Mouse (Mus musculus) midbrain, embryonic 15.5 days (tissue): ENCODE data around the gene E4f1. TPM values are rescaled to one million over a fixed set of nuclear protein-coding genes. Genes with fewer than 3 reads are reported as not detected.

Experiments
- ATAC-seq: fragments of 200-750 bp; cut with Nextera tagmentation; replicated peaks from 2 replicates; pipeline ENCODE4 v1.8.0; 2017; ENCODE audit warnings: moderate TSS enrichment
- H3K27ac ChIP-seq: fragments of 300-500 bp; sonication (generic); 2 replicates; pipeline ENCODE4 v1.5.1; 2015; ENCODE audit warnings: mild to moderate bottlenecking, inconsistent platforms
- H3K27me3 ChIP-seq: fragments of 300-500 bp; sonication (generic); replicated peaks from 2 replicates; pipeline ENCODE4 v1.6.1; 2015; ENCODE audit warnings: inconsistent platforms
- H3K36me3 ChIP-seq: fragments of 300-500 bp; sonication (generic); replicated peaks from 2 replicates; pipeline ENCODE4 v1.6.1; 2015; ENCODE audit warnings: inconsistent platforms
- H3K4me1 ChIP-seq: fragments of 300-500 bp; sonication (generic); 2 replicates; pipeline ENCODE4 v1.6.1; 2015; ENCODE audit warnings: inconsistent platforms
- H3K4me2 ChIP-seq: fragments of 300-500 bp; sonication (generic); 2 replicates; pipeline ENCODE4 v1.6.1; 2015; ENCODE audit warnings: inconsistent platforms, mild to moderate bottlenecking, moderate library complexity
- H3K4me3 ChIP-seq: fragments of 300-500 bp; sonication (generic); 2 replicates; pipeline ENCODE4 v1.5.1; 2015; ENCODE audit warnings: mild to moderate bottlenecking, inconsistent platforms
- H3K9ac ChIP-seq: fragments of 300-500 bp; sonication (generic); 2 replicates; pipeline ENCODE4 v1.6.1; 2015; ENCODE audit warnings: mild to moderate bottlenecking, inconsistent platforms
- H3K9me3 ChIP-seq: fragments of 300-500 bp; sonication (generic); 2 replicates; pipeline ENCODE4 v1.6.1; 2016; ENCODE audit warnings: inconsistent platforms
- WGBS: fragments of 180-500 bp; shearing (Covaris S2); methylation state at CpG from one replicate; pipeline ENCODE4 v1.1.7; 2015; ENCODE audit warnings: mixed read lengths; 5-methylcytosine and 5-hydroxymethylcytosine counted together
- polyA plus RNA-seq: library from polyadenylated mRNA; unstranded; fragments of >200 nt; fragmentation: Nextera tagmentation; extraction: Ambion mirVana; gene quantifications from 2 replicates; pipeline ENCODE4 v1.2.1, GENCODE M21; 2015

Gene E4f1
- polyA plus RNA-seq, 1 experiment from 2014 or later, result 55.6 TPM

DNA sequence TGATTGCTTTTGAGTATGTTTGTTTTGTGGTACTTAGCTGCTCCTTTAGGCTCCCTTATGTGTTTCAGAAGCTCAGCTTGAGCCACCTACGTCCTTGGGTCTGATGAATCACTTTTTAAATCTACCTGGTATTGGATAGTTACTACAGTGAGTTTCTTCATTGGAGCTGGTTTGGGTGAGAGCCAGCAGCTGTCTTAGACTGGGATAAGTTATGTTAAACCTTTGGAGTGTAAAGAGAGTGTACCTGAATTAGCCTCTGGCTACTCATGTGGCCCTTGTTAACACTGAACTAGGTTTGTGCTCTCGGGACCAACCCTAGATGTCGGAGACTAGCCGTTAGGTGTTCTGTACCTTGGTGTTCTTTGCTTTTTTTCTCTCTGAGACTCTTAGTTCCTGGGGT, 47.0 kb downstream of the E4f1 start:
- Histone ChIP-seq H3K4me3 (no peak overlapping the region), H3K4me2 (no peak overlapping the region), H3K27me3 (no peaks in the 10 kb centered on the region), H3K36me3 (peaks cover 60% of the 10 kb centered on the region), H3K27ac (no peak overlapping the region), H3K9me3 (no peaks in the 10 kb centered on the region), H3K9ac (no peak overlapping the region), H3K4me1 (peaks cover 13% of the 10 kb centered on the region)
- WGBS, result 94% methylated on average over 4 of the region's 4 CpGs
- no peak for ATAC-seq

DNA sequence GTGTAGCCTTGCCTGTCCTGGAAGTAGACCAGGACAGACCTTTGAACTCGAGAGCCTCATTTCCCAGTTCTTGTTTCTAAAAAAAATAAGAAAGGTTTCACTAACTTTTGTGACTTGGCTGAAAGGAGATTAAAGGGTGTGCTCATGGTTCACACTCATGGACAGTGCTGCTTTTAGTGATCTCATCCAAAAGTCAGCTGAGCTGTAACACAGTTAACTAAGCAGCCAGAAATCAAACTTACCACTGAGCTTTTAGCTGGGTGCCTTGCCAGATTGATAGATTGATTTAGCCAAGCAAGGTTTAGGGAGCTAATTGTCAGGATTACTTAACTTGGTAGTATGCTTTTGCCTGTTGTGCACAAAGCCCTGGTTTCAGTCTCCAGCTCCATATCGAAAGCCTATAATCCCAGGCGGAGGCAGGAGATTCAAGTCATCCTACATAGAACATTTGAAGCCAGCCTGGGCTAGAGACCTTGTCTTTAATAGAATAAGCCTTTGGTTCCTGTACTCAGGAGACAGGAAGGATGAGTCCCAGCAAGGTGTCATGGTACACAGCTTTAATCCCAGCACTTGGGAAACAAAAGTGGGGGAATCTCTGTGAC, 54.0 kb downstream of the E4f1 start:
- Histone ChIP-seq H3K27me3 (no peaks in the 10 kb centered on the region), H3K9me3 (no peaks in the 10 kb centered on the region), H3K27ac (no peak overlapping the region), H3K36me3 (peaks cover 26% of the 10 kb centered on the region), H3K4me1 (peaks cover 22% of the 10 kb centered on the region), H3K4me3 (peak overlapping the region; percentile 72), H3K4me2 (peak overlapping the region; percentile 86), H3K9ac (0 out of 2 replicates have a peak overlapping the region, but pooled peaks have one; percentile 73)
- 84% methylated on average over 3 of the region's 3 CpGs for WGBS
- ATAC-seq, result no peak

DNA sequence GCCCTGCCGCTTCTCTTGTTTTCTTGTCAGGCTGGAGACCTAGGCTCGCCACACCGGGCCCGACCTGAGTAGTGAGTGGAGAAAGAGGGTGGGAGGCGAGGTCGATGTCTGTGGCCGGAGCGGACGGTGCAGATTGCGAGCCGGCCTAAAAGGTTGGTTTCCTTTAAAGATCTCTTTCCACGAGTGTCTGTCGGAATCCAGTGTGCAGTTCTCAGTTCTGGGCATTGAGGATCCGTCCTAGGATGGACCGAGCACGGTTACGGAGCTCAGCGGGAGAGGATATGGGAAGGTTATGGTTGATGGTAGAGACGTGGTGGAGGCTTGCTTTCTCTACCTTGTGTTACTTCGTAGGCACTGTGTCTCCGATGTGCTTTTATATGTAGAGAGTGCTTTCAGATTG, 55.1 kb downstream of the E4f1 start:
- peaks cover 18% of the 10 kb centered on the region for H3K36me3 ChIP-seq
- H3K9ac ChIP-seq, result peak overlapping the region; percentile 73
- peaks cover 22% of the 10 kb centered on the region for H3K4me1 ChIP-seq
- H3K4me2 ChIP-seq, result peak overlapping the region; percentile 86
- H3K9me3 ChIP-seq, result no peaks in the 10 kb centered on the region
- ATAC-seq, result peak; percentile 7; the same call in 1 of the 2 replicates
- peak overlapping the region; percentile 88 for H3K27ac ChIP-seq
- peak overlapping the region; percentile 72 for H3K4me3 ChIP-seq
- WGBS, result under 1% methylated on average over 21 of the region's 21 CpGs
- H3K27me3 ChIP-seq, result no peaks in the 10 kb centered on the region

DNA sequence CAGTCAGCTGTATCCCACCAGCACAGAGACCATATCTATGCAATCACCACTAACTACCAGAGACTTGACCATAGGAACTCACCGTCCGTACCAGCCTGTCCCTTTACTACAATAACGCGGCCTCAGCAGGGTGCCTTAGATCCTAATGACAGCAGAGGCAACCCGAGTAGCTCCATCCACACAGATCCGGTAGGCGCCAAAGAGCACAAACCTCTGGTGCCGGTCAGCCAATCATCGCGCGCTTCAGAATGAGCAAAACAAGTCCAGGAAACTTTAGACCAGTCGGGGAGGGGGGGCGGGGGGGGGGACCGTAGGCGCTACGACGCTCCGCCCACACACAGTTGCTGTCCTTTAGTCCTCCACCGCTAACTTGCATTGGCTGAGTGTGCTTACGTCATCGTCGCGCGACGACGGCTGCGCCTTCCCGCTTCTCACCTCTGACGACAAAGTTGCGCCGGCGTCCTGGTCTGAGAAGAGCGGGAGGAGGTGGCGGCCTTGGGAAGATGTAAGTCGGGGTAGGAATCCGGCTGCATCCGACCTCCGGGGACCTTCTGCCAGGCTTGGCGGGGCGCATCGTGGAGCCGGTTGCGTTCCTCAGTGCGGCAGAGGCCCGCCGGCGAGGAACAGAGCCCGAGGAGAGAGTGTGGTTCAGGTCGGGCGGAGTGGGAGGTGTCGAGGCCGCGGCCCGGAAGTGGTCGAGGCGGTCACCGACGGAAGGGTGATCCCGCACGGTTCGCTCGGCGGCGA, 55.7 kb downstream of the E4f1 start, which contains the start of gene Rnps1:
Rnps1 (plus strand) TSS at position 336 of the 747 bp plus-strand sequence.
- Histone ChIP-seq H3K9ac (peak within 1 kb of the TSS; percentile 73), H3K4me3 (peak within 1 kb of the TSS; percentile 72), H3K27me3 (no peaks in the 10 kb centered on the region), H3K9me3 (no peaks in the 10 kb centered on the region), H3K36me3 (peaks cover 20% of the 10 kb centered on the region), H3K27ac (peak within 1 kb of the TSS; percentile 88), H3K4me1 (peaks cover 22% of the 10 kb centered on the region), H3K4me2 (peak within 1 kb of the TSS; percentile 86)
- WGBS, result under 1% methylated on average over 64 of the region's 64 CpGs
- ATAC-seq, result peak; percentile 94

DNA sequence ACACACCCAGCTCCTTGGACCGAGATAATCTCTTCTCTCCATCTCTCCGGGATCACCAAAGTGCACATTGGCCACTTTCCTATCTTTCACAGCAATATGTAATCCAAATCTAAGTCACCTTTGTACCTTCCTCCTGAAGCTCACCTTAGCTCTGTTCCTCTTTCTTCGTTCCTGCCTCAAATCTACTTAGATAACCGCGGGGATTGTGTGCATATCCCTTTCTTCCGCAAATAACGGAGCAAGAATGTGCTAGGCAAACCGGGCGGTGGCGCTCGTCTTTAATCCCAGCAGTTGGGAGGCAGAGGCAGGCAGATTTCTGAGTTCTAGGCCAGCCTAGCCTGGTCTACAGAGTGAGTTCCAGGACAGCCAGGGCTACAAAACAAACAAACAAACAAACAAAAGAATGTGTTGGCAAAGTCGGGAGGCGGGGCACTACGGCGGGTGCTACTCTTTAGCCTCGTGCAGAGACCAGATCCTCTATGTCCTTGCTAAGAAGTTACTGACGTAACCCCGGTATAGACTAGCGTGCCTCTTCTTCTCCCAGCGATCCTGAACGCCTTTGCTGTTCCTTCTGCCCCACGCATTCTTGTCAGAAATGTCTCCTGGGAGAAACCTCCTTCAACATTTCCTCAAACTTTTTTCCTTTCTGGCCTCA, 56.4 kb downstream of the E4f1 start:
- Histone ChIP-seq H3K9me3 (no peaks in the 10 kb centered on the region), H3K4me3 (peak overlapping the region; percentile 72), H3K36me3 (peaks cover 14% of the 10 kb centered on the region), H3K9ac (peak overlapping the region; percentile 45), H3K4me1 (peaks cover 22% of the 10 kb centered on the region), H3K27ac (peak overlapping the region; percentile 70), H3K4me2 (peak overlapping the region; percentile 86), H3K27me3 (no peaks in the 10 kb centered on the region)
- ATAC-seq, result peak; percentile 38
- 35% methylated on average over 22 of the region's 22 CpGs for WGBS

DNA sequence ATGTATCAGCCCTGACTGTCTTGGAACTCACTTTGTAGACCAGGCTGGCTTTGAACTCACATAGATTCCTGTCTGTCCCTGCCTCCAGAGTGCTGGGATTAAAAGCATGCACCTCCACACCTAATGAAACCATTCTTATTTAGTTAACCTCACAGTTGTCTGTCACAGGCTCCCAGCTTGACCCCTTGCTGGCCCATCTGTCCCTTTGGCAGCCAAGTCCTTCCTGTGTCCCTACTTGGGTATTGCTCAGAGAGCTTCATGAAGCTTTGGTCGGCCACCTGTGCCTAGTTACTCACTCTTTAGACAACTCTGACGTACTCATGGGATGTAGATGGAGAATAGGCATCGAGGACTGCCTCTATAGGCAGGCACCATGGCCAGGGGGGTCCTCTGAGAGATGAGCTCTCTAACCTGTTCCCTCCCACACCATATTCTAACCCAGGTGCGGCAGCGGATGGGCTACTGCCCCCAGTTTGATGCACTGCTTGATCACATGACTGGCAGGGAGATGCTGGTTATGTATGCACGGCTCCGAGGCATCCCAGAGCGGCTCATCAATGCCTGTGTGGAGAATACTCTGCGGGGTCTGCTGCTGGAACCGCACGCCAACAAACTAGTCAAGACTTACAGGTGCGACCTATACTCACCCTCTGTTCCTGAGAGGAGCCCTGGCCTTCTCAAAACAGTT, 62.9 kb downstream of the E4f1 start:
- Histone ChIP-seq H3K9ac (no peak overlapping the region), H3K27ac (no peak overlapping the region), H3K4me1 (no peaks in the 10 kb centered on the region), H3K9me3 (no peaks in the 10 kb centered on the region), H3K36me3 (peaks cover 60% of the 10 kb centered on the region), H3K27me3 (no peaks in the 10 kb centered on the region), H3K4me3 (no peak overlapping the region), H3K4me2 (no peak overlapping the region)
- no peak for ATAC-seq
- WGBS, result 86% methylated on average over 12 of the region's 12 CpGs

DNA sequence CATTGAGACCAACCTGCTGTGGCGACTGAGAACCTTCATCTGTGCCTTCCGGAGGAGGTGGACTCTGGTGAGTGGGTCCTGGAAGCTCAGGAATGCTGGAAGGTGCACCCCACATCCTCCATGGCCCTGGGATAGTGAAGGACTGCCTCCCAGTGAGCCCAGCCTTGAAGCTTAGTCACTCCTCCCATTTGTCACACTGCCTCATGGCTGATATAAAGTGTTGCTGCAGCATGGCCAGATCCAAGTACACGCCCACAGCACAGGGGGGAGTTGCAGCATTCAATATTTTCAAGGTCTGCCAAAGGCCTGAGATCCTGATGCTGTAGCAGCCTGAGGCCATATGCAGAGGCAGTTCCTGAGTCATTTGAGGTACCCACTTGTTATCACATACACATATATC, 67.7 kb downstream of the E4f1 start:
- ATAC-seq, result no peak
- H3K9ac ChIP-seq, result no peak overlapping the region
- no peak overlapping the region for H3K4me2 ChIP-seq
- 83% methylated on average over 3 of the region's 3 CpGs for WGBS
- H3K4me1 ChIP-seq, result no peaks in the 10 kb centered on the region
- no peak overlapping the region for H3K4me3 ChIP-seq
- H3K27ac ChIP-seq, result no peak overlapping the region
- no peaks in the 10 kb centered on the region for H3K9me3 ChIP-seq
- no peaks in the 10 kb centered on the region for H3K27me3 ChIP-seq
- peaks cover 59% of the 10 kb centered on the region for H3K36me3 ChIP-seq

DNA sequence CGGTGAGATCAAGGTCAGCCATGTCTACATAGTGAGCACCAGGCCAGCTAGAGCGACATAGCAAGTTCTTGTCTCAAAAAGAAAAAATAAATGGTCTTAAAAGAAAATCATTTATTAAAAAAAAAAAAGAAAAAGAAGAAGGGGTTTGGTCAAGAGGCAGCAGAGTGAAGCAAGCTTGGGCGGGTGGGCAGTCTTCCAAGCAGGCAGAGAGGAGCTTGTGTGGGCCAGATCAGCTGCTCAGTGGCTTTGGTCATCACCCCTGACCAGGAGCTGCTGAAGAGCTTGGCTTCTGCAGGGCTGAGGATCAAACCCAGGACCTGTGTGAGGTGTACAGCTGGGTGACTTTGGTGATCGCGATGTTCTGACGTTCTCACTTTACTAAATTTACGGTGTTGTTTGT, 75.7 kb downstream of the E4f1 start:
- H3K4me3 ChIP-seq, result no peak overlapping the region
- no peaks in the 10 kb centered on the region for H3K9me3 ChIP-seq
- H3K4me1 ChIP-seq, result no peaks in the 10 kb centered on the region
- H3K27ac ChIP-seq, result no peak overlapping the region
- H3K27me3 ChIP-seq, result no peaks in the 10 kb centered on the region
- H3K9ac ChIP-seq, result no peak overlapping the region
- 93% methylated on average over 7 of the region's 7 CpGs for WGBS
- peaks cover 34% of the 10 kb centered on the region; the same call in 1 of the 2 replicates for H3K36me3 ChIP-seq
- no peak overlapping the region for H3K4me2 ChIP-seq
- ATAC-seq, result no peak

Other genes starting within 250 kb of the E4f1 start
- gene Tedc2, start 249.5 kb downstream of the E4f1 start, polyA plus RNA-seq, result 12.1 and 12.5 TPM in 2 replicates
- 13.9 and 15.1 TPM in 2 replicates for gene Ccnf, start 218.8 kb downstream of the E4f1 start, polyA plus RNA-seq
- gene Abca17, start 119.2 kb downstream of the E4f1 start, polyA plus RNA-seq, result 0.41 and 0.65 TPM in 2 replicates
- 32.4 and 34.6 TPM in 2 replicates for gene Abca3, start 118.4 kb downstream of the E4f1 start, polyA plus RNA-seq
- gene Rnps1, start 55.7 kb downstream of the E4f1 start, polyA plus RNA-seq, result 364 and 368 TPM in 2 replicates
- gene Eci1, start 43.7 kb downstream of the E4f1 start, polyA plus RNA-seq, result 35.4 and 36.4 TPM in 2 replicates
- gene Dnase1l2, start 27.2 kb downstream of the E4f1 start, polyA plus RNA-seq, result 7.3 and 9.6 TPM in 2 replicates
- 63.7 and 67.1 TPM in 2 replicates for gene Pgp, start 79 bp upstream of the E4f1 start, polyA plus RNA-seq
- 0.23 and 0.28 TPM in 2 replicates for gene Bricd5, start 3.6 kb upstream of the E4f1 start, polyA plus RNA-seq
- gene Mlst8, start 8.8 kb upstream of the E4f1 start, polyA plus RNA-seq, result 40.6 and 43.7 TPM in 2 replicates
- gene Caskin1, start 18.3 kb upstream of the E4f1 start, polyA plus RNA-seq, result 50.3 and 52.9 TPM in 2 replicates
- 108 and 112 TPM in 2 replicates for gene Traf7, start 57.6 kb upstream of the E4f1 start, polyA plus RNA-seq
- gene Rab26, start 63.9 kb upstream of the E4f1 start, polyA plus RNA-seq, result 8.4 and 8.8 TPM in 2 replicates
- gene Pkd1, start 79.5 kb upstream of the E4f1 start, polyA plus RNA-seq, result 29.0 and 29.8 TPM in 2 replicates
- 83.8 and 89.6 TPM in 2 replicates for gene Tsc2, start 162.3 kb upstream of the E4f1 start, polyA plus RNA-seq
- gene Nthl1, start 162.4 kb upstream of the E4f1 start, polyA plus RNA-seq, result 10.0 and 11.0 TPM in 2 replicates
- 45.3 and 52.6 TPM in 2 replicates for gene Slc9a3r2, start 180.0 kb upstream of the E4f1 start, polyA plus RNA-seq
- 0.38 and 0.66 TPM in 2 replicates for gene Npw, start 188.1 kb upstream of the E4f1 start, polyA plus RNA-seq
- 21.9 and 22.9 TPM in 2 replicates for gene Zfp598, start 199.4 kb upstream of the E4f1 start, polyA plus RNA-seq
- gene Syngr3, start 219.6 kb upstream of the E4f1 start, polyA plus RNA-seq, result 240 and 255 TPM in 2 replicates
- 36.2 and 39.2 TPM in 2 replicates for gene Gfer, start 225.8 kb upstream of the E4f1 start, polyA plus RNA-seq
- 2.1 and 2.5 TPM in 2 replicates for gene Noxo1, start 225.9 kb upstream of the E4f1 start, polyA plus RNA-seq
- gene Tbl3, start 237.3 kb upstream of the E4f1 start, polyA plus RNA-seq, result 71.4 and 72.1 TPM in 2 replicates
- not detected in 2 replicates for gene Rnf151, start 247.8 kb upstream of the E4f1 start, polyA plus RNA-seq
- 706 and 744 TPM in 2 replicates for gene Rps2, start 247.8 kb upstream of the E4f1 start, polyA plus RNA-seq